Mouse (Mus musculus) cerebellum, postnatal 25 days (tissue): ENCODE data around the gene Tfeb.

Source experiments
- DNase-seq, 2 experiments: peaks; one replicate each; pipeline ENCODE4 v3.0.0; 2021; ENCODE audit warnings: mixed read lengths in 2 of 2

Gene Tfeb

GRCm38 (mm10) chr17:47833628-47834481, 97.0 kb downstream of the Tfeb start:
- no peak for DNase-seq

GRCm38 (mm10) chr17:47834482-47834767, 97.6 kb downstream of the Tfeb start, which contains the start of gene Mdfi:
Gene Mdfi (minus strand): TSS chr17:47834691.
- no peak for DNase-seq

- no peak for DNase-seq
Observed at GRCm38 (mm10) chr17:47837808-47838207, 101.0 kb downstream of the Tfeb start.

GRCm38 (mm10) chr17:47841521-47841920, 104.7 kb downstream of the Tfeb start:
- DNase-seq: no peak
